Mouse (Mus musculus): Measurements from ENCODE around the gene Gbgt1.

GRCm38 (mm10) chr2:28464919-28465318 is 31.8 kb upstream of the Gbgt1 start:
- no peak for TF ChIP-seq POLR2A (IDR thresholded peaks at IDR 0.05; ENCODE audit: insufficient read depth, low read depth, low read length)
- TF ChIP-seq CTCF (IDR thresholded peaks at IDR 0.05; ENCODE audit: insufficient read depth, low read depth, low read length), result no peak

Measured in olfactory bulb, adult 2 months (tissue).